ENCODE assay signal across 8 mouse cellular contexts in genomic region chr16:32609401-32609779, GRCm38 (mm10). TPM values are rescaled to one million over a fixed set of nuclear protein-coding genes. Genes with fewer than 3 reads are reported as not detected.
A peak's percentile ranks its signal among the peaks of the same experiment; 100 is the strongest.
DNase-seq lines count a peak whose midpoint lies in the region; ATAC-seq and TF ChIP-seq lines count a peak whose summit lies in the region.

No protein-coding gene starts in this region.

- H3K4me2 ChIP-seq in heart, embryonic 13.5 days: peak overlapping the region; percentile 87
- peak overlapping the region; percentile 66 for H3K4me2 ChIP-seq in forebrain, embryonic 15.5 days (replicated peaks)
- H3K4me2 ChIP-seq in liver, embryonic 14.5 days (ENCODE audit: low read depth): peak overlapping the region; percentile 94

- peak overlapping the region; percentile 97 for H3K27ac ChIP-seq in heart, embryonic 13.5 days (replicated peaks)
- peak overlapping the region; percentile 96 for H3K27ac ChIP-seq in forebrain, embryonic 15.5 days (replicated peaks)
- peak overlapping the region; percentile 98 for H3K27ac ChIP-seq in liver, embryonic 14.5 days

- no peak for TF ChIP-seq CTCF in liver, embryonic 14.5 days (IDR thresholded peaks at IDR 0.05; ENCODE audit: low read depth)

- H3K4me3 ChIP-seq in heart, embryonic 13.5 days: peak overlapping the region; percentile 92
- H3K4me3 ChIP-seq in forebrain, embryonic 15.5 days: peak overlapping the region; percentile 89
- peak overlapping the region; percentile 66 to 86 for H3K4me3 ChIP-seq in liver, embryonic 14.5 days (ENCODE audit: insufficient read depth in 1 of 2, low read depth in 2 of 2, low read length in 2 of 2)

- H3K9me3 ChIP-seq in heart, embryonic 13.5 days: no peaks in the 10 kb centered on the region
- H3K9me3 ChIP-seq in forebrain, embryonic 15.5 days: no peaks in the 10 kb centered on the region
- no peaks in the 10 kb centered on the region for H3K9me3 ChIP-seq in liver, embryonic 14.5 days (ENCODE audit: control insufficient read depth, low read length)

- DNase-seq in heart, postnatal 25 days (ENCODE audit: low spot score): no peak
- DNase-seq in ES-CJ7 (ENCODE audit: low read depth, low spot score): peak; percentile 28
- no peak for DNase-seq in liver, embryonic 14.5 days (ENCODE audit: low read depth in 3 of 3, low spot score in 3 of 3)
- no peak for DNase-seq in cerebellum, postnatal 14 days
- DNase-seq in right cerebral cortex, postnatal 10 days (ENCODE audit: low spot score in 2 of 2): no peak
- no peak for DNase-seq in gastrocnemius, postnatal 14 days

- no peaks in the 10 kb centered on the region for H3K27me3 ChIP-seq in heart, embryonic 13.5 days (replicated peaks)
- no peaks in the 10 kb centered on the region for H3K27me3 ChIP-seq in forebrain, embryonic 15.5 days
- H3K27me3 ChIP-seq in liver, embryonic 14.5 days (ENCODE audit: control insufficient read depth, insufficient read depth, low read length): no peaks in the 10 kb centered on the region

- H3K4me1 ChIP-seq in heart, embryonic 13.5 days: peaks cover 33% of the 10 kb centered on the region
- H3K4me1 ChIP-seq in forebrain, embryonic 15.5 days: peaks cover 21% of the 10 kb centered on the region
- H3K4me1 ChIP-seq in liver, embryonic 14.5 days (replicated peaks; ENCODE audit: control insufficient read depth in 2 of 2, insufficient read depth in 2 of 2, low read length in 1 of 2): peaks cover 22 to 23% of the 10 kb centered on the region in 2 experiments

- no peak for TF ChIP-seq EP300 in liver, embryonic 14.5 days (IDR thresholded peaks at IDR 0.05; ENCODE audit: low read depth)

- H3K36me3 ChIP-seq in heart, embryonic 13.5 days: peaks cover 13% of the 10 kb centered on the region
- H3K36me3 ChIP-seq in forebrain, embryonic 15.5 days: peaks cover 3% of the 10 kb centered on the region; the same call in 1 of the 2 replicates
- H3K36me3 ChIP-seq in liver, embryonic 14.5 days (replicated peaks; ENCODE audit: control insufficient read depth, insufficient read depth, low read depth): peaks cover 41% of the 10 kb centered on the region

- ATAC-seq in heart, embryonic 13.5 days (ENCODE audit: extremely low read depth, insufficient number of reproducible peaks, low FRiP score, low TSS enrichment): no peak
- no peak for ATAC-seq in forebrain, embryonic 15.5 days (replicated peaks)
- ATAC-seq in liver, embryonic 14.5 days (ENCODE audit: insufficient read depth): no peak

- under 1% methylated on average over 14 of the region's 14 CpGs for WGBS in heart, embryonic 13.5 days
- 0% methylated on average over 14 of the region's 14 CpGs for WGBS in forebrain, embryonic 15.5 days
- WGBS in liver, embryonic 14.5 days (ENCODE audit: insufficient replicate concordance): under 1% methylated on average over 14 of the region's 14 CpGs

- intact Hi-C loops in heart, postnatal 25 days (cut with DNase I): loop anchor here (2.0 to 10.0 kb wide), 3 partner anchors 82 to 335 kb away; partner anchors contain the start of genes Rnf168 and Smco1
- intact Hi-C loops in gastrocnemius, postnatal 14 days (cut with DNase I; ENCODE audit: low total_unique reads): no loop called here

- H3K9ac ChIP-seq in heart, embryonic 13.5 days: peak overlapping the region; percentile 94
- H3K9ac ChIP-seq in forebrain, embryonic 15.5 days (replicated peaks): peak overlapping the region; percentile 82
- H3K9ac ChIP-seq in liver, embryonic 14.5 days (replicated peaks): peak overlapping the region; percentile 95

RNA-seq across cellular contexts. Expression of gene Tfrc, which starts 0.7 kb away (rescaled TPM):
- 32.7 and 34.7 TPM in 2 replicates for polyA plus RNA-seq in heart, embryonic 13.5 days (2015; fragmentation: Nextera tagmentation; extraction: Ambion mirVana)
- 100 to 1,000 TPM; 168 to 194 TPM for total RNA-seq in heart, postnatal 25 days (2021)
- 28.3 and 33.1 TPM in 2 replicates for polyA plus RNA-seq in forebrain, embryonic 15.5 days (2015; fragmentation: Nextera tagmentation; extraction: Ambion mirVana)
- 157 and 235 TPM in 2 replicates for polyA plus RNA-seq in liver, embryonic 14.5 days (2012; rRNA removed)
- 388 and 433 TPM in 2 replicates for polyA plus RNA-seq in liver, embryonic 14.5 days (2014; fragmentation: Nextera tagmentation; extraction: Ambion mirVana)
- 100 to 1,000 TPM; 285 to 408 TPM for total RNA-seq in gastrocnemius, postnatal 14 days (2021)

RNA-seq across cellular contexts. Expression of gene Tnk2, which starts 34.3 kb away (rescaled TPM):
- 7.1 and 8.7 TPM in 2 replicates for polyA plus RNA-seq in heart, embryonic 13.5 days (2015; fragmentation: Nextera tagmentation; extraction: Ambion mirVana)
- 10 to 100 TPM; 20.9 to 24.7 TPM for total RNA-seq in heart, postnatal 25 days (2021)
- polyA plus RNA-seq in forebrain, embryonic 15.5 days (2015; fragmentation: Nextera tagmentation; extraction: Ambion mirVana): 16.0 and 20.4 TPM in 2 replicates
- 15.3 and 19.4 TPM in 2 replicates for polyA plus RNA-seq in liver, embryonic 14.5 days (2012; rRNA removed)
- 3.8 and 4.6 TPM in 2 replicates for polyA plus RNA-seq in liver, embryonic 14.5 days (2014; fragmentation: Nextera tagmentation; extraction: Ambion mirVana)
- total RNA-seq in gastrocnemius, postnatal 14 days (2021): 10 to 100 TPM; 34.6 to 42.8 TPM
